Mouse (Mus musculus) cerebellum, postnatal 10 days (tissue): Measurements from ENCODE around the gene Rab11a.
A peak's percentile ranks its signal among the peaks of the same experiment; 100 is the strongest.
"Not testable (repeated sequence)": the region's sequence is repeated elsewhere in the genome, so short reads cannot be mapped to it uniquely, and the experiment has no call there.

Experiments used
- DNase-seq, 2 experiments: peaks; one replicate each; pipeline ENCODE4 v3.0.0; 2021; ENCODE audit warnings: mixed read lengths in 2 of 2

Gene Rab11a

GRCm38 (mm10) chr9:64690771-64691170 is 46.8 kb downstream of the Rab11a start:
- DNase-seq: no peak

DNA sequence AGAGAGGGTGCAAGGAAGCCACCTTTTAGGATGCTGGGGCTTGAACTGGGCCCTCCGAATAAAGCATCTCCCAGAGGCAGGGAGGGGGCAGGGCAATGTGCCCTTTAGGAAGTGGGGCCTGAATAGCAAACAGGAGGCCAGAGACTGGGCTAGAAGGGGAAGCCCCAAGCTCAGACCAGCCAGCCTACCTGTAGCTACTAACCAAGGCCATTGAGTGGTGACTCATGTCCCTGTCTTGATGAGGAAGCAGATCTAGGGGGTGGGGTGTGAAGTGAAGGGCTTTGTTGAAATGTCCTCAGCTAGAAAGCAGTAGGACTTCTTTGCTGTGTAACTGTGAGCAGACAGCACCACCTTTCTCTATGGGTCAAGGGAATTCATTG is 49.6 kb downstream of the Rab11a start:
- DNase-seq: no peak

- DNase-seq: no peak
Measured at GRCm38 (mm10) chr9:64687122-64688014, 50.2 kb downstream of the Rab11a start.

DNA sequence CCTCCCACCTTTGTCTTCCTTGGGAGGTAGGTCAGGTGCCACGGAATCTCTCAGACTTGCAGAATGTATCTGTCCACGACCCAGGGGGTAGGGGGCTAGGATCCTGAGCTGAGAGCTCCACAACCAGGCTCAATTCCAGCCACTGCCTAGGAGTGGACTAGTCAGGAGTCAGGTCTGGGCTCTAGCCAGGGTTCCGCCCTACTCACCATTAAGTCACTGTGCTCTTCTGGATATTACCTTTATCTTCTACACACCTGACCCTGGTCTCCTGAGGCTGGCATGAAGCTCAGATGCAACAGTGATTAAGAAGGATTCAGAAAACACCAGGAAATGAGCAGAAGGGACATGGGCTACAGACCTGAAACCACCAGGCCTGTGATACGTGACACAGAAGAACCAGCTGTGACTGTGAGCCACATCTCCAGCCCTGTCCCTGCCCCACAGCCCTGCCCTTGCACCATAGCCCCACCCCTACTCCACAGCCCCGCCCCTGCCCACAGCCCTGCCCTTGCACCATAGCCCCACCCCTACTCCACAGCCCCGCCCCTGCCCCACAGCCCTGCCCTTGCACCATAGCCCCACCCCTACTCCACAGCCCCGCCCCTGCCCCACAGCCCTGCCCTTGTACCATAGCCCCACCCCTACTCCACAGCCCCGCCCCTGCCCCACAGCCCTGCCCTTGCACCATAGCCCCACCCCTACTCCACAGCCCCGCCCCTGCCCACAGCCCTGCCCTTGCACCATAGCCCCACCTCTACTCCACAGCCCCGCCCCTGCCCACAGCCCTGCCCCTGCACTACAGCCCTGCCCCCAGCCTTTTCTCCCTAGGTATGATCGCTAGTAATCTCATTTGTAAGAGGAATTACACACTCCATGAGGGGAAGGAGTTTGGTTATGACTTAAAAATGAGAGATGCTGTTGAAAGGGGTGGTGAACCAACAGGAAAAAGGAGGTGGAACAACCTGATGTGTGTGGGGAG is 65.9 kb downstream of the Rab11a start:
- DNase-seq: not testable (repeated sequence)

- DNase-seq: no peak
Measured at GRCm38 (mm10) chr9:64668001-64668400, 69.6 kb downstream of the Rab11a start.

GRCm38 (mm10) chr9:64667513-64667912 is 70.0 kb downstream of the Rab11a start:
- no peak for DNase-seq

- DNase-seq: peak in 1 of 2 experiments; percentile 17
Measured at GRCm38 (mm10) chr9:64666549-64666948, 71.0 kb downstream of the Rab11a start.
